Mouse (Mus musculus): ENCODE results near the gene Colgalt2.

Colgalt2 gene

DNA sequence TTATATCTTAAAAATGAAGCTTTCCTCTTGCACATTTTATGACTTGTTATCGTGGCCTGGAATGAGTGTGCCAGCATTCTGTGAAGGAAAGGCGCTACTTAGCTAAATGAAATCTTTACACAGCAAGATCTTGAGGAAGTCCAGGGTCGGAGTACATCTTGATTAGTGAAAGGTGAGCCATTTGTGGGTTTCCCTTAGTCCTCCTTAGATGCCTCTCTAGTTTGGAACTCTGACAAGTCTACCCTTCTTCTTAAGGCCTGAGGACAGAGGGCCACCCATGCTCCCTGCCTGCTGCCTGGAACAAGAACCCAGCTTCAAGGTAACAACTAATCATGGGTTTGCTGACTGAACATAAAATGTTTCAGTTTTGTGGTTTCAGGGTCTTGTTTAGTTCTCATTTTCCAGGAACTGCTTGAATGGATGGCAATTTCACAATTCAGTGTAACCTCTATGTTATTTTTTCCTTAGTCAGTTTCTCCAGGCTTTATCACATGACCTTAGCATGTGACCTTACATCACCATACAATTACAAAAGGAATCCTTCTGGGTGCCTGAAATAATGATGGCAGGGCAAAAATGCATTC lies 140.8 kb downstream of the Colgalt2 start:
- no peak for DNase-seq

DNA sequence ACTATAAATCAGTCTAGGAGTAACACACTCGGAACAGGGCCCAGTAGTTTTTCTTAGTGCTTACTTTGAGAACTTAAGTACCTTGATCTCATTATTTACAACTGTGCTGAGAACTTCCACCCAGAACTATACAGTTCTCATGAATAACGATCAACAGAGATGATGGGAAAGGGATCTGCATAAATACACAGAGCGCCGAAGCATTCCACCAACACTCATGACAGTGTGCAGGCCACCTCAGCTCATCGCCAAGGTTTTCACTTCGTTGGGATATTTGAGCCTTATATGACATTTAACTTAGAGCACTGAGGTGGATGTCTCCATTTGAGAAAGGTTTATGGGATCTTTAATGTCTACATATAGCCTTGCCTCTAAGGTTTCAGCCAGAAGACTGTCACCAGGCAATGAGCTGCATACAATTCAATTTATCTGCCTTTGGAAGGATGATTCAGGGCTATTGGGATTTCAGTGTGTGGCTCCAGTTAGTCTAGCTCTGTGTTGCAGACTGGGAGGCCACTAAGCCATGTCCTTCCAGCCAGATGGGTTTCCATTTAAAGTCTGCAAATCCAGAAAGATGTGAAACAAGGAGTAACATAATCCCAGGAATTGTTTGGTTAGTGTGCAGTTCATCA lies 143.2 kb downstream of the Colgalt2 start:
- no peak for DNase-seq

DNA sequence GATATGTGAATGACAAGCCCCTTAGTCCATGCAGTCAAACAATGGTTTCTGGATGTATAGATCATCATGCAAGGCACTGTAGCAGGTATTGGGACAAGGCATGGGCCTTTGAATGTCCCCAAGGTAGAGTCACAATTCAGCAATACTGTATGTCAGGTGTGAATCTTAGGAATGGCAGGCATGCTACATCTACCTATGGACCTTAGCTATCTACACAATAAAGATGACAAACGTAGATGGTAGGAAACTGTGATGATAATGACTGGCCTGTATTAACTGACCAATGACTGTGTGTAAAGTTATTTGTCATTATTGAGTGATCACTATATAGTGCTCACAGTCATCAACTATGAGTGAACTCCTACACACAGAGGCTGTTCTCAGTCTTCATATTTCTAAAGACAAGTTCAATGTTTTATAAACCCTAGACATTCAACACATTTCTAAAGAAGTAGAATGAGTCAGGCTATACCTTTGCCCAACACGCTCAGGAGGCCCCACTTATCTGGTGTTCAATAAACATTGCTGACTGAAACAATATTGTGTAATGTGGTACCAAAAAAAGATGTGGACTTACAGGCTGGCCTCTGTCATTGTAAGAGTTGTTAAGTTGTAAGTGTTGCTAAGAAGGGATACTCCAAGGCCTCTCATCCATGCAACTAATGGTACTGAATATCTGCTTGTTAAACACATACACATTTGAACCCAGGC lies 144.0 kb downstream of the Colgalt2 start:
- DNase-seq = no peak

DNA sequence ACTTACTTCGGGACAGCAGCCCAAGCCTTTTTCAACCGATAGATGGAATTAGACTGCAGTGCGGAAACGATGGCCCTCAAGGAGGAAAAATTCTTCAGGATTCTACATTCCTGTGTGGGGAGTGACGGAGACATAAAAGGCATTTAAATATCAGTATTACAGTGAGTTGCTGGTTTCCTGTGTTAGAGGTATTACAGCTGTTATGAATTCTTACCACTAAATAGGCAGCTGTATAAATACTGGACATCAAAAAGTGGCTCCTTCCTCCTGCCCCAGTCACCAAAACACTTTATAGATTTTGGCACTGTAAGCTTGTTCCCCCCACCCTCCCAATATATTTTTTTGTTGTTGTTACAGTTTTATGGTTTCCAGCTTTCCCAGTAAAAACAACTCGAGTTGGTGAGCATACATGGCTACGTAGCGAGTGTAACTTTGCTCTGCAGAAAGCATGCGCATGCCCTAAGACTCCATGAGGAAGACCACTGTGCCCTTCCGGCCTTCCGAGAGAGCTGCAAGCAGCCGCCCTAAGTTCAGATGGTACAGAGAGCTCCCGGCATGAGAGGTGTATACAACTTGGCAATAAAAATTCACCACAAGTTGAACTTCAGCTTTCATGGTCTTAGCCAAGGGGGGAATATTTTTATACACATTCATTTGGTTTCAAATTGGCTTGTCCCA lies 149.6 kb downstream of the Colgalt2 start:
- DNase-seq = no peak

DNA sequence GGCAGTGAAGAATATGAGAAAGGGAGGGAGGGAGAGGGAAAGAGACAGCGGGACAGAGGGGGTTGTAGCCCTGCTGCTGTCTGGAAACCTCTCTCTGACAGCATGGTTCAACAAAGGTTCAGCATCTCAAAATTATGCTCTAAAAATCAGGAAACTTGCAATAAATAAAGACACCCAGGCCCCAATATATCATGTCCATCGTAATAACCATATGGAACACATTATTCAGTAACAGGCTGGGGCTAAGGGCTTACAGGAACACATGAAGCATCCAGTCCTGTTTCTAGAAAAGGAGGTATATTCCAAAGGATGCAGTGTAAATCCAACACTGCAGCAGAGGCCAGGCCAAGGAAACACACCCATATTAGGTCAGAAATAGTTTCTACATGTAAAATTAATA lies 150.9 kb downstream of the Colgalt2 start:
- no peak for DNase-seq

DNA sequence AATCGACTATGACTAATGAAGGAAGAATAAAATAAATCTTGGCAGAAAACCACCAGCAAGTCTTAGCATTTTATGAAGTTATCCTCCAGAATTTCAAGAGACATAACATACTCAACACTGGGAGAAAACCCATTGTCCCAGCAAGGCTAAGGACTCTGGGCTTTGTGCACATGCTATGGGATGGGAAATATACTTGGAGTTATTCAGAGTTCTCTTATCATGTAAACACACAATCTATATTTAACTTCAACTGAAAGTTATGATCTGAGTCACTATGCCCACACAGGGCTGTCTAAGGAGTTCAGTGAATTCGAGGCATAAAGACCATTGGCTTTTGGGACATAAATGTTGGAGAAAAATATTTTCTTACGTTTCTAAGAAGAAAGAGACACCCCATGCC lies 151.3 kb downstream of the Colgalt2 start:
- no peak for DNase-seq

DNA sequence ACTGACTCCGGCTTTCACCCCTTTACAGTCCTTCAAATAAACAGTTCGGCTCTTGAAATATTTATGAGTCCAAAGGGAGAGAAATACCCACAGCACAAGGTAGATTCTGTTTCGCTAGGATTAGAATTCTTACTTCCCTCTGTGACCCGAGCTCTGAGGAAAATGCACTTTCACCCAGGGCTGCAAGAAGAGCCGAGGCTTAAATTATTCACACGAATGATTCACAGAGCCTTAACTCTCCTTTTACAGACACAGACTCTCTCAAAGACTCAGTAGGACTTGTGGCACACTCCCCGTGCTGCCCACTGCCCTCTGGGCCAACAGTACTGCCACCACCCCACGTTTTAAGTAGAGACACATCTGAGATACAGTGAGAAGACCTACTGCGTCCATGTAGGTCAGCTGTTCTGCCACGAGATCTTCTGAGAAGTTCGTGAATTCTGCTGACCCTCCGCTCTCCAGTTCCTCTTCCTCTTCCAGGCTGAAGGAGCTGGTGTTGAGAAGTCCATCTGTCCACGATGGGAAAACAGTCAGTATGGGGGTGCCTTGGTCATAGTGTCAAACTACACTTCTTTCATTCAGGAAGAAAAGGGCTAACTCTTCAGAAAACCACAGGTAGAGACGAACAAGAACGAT lies 154.4 kb downstream of the Colgalt2 start:
- no peak for DNase-seq

DNA sequence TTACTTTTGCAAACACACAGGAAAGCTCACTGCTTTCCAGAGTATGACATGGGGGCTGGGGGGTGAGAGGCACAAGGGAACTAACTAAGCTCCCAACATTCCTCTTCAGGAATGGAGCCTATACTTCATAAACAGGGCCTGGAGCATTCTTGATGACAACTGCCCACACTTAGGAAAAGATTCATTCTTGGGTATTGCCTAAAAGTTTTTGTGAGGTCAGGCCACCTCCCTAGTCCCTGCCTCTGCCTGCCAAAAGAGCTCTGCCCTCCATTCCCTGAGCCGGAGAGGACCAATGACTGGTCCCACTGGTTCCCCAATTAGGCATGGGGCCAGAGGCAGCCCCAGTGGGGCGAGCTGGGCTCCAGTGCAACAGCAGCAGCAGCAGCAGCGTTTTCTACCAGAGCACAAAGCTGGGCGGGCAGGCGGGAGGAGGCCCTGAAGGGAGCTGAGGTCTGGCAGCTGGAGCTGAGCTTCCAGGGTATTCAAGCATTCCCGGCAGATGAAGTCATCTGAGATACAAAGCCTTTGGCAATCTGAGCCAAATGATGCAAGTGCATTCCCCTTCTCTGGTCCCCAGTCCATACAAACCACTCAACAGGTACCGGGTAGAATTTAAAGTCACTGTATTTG lies 156.4 kb downstream of the Colgalt2 start:
- DNase-seq = no peak

DNA sequence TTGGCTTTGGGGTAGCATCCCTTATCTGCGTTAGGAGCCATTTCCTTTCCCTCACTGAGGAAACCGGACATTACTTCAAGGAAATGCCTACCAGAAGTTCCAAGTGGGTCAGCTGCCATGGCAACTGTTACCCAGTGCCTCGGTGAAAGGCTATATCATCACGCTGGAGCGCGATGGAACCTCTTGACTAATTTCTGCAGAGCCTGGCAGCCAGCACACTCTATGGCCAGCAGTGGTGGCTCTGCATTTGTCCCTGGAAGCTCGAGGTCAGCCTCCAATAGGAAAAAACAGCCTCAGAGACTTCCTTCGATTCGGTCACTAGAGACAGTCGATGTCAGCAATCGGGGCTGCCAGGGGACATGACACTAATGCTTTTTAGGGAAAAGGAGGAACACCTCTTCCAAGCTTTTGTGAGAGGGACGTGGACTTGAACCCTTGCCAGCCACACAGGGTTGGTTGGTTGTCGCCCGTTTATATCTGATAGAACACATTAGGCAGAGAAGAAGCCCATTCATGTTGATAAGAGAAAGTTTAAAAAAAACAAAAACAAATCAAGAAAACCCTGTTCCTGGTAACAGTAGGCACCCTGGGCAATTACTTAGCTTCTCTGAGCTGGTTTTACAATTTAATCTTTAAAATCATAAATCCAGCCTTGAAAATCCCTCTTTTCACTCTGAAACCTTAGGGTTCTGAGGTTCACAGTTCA lies 157.1 kb downstream of the Colgalt2 start:
- DNase-seq = no peak
